Mouse (Mus musculus): ENCODE results near the gene Cc2d1b. TPM values are rescaled to one million over a fixed set of nuclear protein-coding genes. Genes with fewer than 3 reads are reported as not detected.

The Cc2d1b gene
- 10 to 100 TPM; 28.4 to 38.6 TPM for total RNA-seq (2021)
- long read RNA-seq, experiment 1, transcript Cc2d1b-201 (25 exons, 3,303 nt): major isoform, 24 of 37 reads
- long read RNA-seq, experiment 1, partial matches to known transcripts: 9 of 37 reads
- long read RNA-seq, experiment 1, other reads (novel, unspliced or antisense): 4 of 37 reads
- long read RNA-seq, experiment 2, transcript Cc2d1b-201 (25 exons, 3,303 nt): major isoform, 23 of 32 reads
- long read RNA-seq, experiment 2, partial matches to known transcripts: 3 of 32 reads
- long read RNA-seq, experiment 2, other reads (novel, unspliced or antisense): 6 of 32 reads

DNA sequence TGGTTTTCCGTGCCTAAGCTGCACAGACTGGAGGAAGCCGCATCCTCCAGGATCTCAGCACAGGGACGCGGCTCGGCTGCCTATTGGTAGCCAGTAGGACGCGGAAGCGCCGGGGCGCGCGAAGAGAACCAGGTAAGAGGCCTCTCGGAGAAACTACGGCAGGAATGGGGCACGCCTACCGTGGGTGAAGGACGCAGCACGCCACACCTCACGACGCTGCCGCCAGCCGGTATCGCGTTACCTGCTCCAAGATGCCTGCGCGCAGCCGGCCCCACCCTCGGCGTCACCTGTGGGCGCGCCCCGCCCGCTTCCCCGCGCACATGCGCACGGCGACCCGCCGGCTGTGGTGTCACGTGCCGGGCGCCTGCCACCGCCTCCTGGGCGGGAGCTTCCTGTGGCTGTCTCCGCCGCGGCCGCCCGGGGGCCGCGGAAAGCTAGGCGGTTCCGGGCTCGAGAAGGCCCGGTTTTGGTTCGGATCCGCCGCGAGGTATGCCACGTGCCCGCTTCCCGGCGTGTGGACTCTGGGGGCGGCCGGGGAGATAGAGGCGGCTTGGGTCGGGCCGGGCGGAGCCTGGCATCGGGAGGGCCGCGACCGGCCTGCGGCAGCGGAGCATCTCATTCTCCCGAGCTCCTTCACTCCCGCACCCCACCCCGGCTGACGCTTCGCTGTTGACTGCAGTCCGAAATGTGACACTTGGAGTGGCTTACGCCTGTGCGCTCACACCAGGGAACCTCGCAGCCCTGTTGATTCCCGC lies at the start of gene Cc2d1b:
Cc2d1b (plus strand) TSS at position 354 of the 755 bp plus-strand sequence.
- DNase-seq: peak; percentile 94

DNA sequence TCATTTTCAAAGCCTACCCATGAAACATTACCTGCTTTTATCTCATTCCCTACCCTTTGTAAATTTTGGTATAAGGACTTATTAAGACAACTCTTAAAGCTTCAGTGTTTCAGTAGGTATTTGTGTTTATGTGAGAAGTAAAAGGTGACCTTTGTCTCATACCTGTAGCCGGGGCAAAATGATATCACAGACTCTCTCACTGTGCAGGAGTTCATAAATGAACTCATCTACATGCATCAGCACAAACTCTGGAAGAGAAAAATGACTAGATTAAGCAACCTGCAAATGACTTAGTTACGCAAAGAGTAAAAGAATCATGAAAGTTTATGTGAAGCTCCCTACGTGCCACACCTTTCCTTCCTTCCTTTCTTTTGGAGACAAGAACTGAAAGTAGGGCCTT lies 47.1 kb upstream of the Cc2d1b start:
- DNase-seq: no peak

DNA sequence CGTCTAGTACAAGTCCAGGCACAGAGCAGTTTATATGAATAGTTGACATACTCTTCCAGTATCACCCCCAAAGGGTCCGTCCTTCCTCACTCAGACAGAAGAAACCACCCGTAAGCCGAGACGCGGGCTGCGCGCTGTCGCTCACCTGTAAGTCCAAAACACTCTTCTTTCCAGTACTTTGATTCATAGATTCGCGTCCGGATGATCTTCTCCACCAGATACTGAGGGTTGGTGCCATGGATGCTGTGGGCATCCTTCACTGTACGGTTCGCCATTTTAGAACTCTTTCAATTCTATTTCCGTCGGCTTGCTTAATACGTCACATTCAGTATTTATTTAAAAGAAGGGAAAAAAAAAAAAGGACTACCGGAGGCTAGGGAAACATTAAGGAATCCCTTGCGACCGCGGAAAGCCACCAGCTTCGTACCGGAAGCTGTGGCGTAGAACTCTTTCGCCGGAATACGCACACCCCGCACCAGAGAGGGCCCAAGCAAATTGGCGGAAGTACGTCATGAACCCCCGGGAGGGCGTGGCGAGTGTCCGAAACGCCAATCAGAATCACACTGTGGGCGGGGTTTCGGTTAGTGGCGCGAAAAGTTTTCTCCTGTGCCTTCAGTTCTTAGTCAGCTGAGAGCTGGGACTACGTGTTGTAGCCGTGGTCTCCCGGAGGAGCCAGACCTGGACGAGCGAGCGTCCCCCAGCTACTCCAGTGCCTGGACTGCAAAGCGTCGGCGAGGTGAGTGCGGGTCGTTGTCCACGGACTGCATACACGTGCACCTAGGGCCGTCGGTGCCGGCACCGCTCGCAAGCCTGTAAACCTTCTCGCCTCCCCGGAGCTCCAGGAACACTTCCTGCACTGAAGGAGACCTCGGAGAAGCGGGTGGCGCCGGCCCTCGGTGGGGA lies 40.6 kb upstream of the Cc2d1b start, which contains the start of the genes Prpf38a and Orc1:
Prpf38a (minus strand) TSS at position 497 of the 903 bp plus-strand sequence.
Orc1 (plus strand) TSS at position 584 of the 903 bp plus-strand sequence.
- DNase-seq: peak; percentile 99

DNA sequence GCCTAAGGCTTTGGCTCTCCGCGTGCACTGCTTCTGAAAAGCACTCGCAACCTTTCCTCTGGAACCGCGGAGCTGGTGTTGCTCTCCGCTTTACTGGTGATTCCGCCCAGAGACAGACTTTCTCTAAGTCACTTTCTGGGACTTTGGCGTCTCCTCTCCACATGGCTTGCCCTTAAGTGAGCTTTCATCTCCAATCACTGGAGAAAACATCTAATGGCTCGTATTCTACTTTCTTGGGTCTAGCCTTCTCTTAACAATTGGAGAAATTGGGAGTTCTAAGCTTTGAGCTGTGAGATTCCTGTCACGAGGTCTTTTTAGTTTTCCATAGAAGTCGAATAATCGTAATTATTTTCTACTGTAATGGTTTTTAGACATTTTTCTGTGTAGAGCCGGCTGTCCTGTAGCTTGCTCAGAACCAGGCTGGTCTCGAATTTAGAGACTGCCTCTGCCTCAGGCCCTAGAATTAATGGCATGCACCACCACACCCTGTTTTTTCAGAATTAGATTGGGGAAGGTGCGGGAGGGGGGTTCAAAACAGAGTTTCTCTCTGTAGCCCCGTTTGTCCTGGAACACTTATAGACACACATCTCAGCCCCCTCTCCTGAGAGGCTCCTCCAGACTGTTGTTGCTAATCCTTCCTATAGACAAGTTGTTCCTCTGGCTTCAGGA lies 39.9 kb upstream of the Cc2d1b start:
- no peak for DNase-seq

DNA sequence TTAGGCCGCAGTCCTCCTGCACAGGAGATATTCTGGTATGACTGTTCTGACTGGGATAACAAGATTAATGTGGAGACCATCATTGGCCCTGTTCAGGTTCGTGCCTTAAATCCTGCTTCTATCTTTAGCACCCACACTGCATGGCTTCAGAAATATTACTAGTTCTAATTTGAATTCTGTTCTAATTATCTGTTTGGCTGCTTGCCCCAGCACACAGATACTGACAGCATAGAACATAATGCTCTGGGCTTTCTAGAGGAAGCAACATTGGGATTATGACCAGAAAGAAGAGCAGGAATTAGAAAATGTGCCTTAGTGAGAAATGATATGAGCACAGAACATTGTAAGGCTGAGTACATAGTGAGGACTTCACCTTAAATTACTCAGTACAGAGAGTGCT lies 26.4 kb upstream of the Cc2d1b start:
- no peak for DNase-seq

DNA sequence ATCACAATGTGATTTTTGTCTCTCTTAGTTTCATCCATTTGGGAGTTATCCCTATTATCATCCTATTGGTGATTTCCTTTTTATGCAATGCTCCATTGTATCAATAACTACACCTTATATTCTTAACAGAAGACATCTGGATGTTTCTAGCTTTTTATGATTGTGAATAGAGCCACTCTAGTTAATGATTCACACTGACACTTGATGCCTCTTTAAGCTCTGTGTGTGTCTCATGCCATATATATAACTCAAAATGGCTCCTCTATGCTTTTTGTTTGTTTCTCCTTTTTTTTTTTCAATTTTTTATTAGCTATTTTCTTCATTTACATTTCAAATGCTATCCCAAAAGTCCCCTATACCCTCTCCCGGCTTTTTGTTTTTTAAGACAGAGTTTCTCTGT lies 24.0 kb upstream of the Cc2d1b start:
- DNase-seq: no peak

DNA sequence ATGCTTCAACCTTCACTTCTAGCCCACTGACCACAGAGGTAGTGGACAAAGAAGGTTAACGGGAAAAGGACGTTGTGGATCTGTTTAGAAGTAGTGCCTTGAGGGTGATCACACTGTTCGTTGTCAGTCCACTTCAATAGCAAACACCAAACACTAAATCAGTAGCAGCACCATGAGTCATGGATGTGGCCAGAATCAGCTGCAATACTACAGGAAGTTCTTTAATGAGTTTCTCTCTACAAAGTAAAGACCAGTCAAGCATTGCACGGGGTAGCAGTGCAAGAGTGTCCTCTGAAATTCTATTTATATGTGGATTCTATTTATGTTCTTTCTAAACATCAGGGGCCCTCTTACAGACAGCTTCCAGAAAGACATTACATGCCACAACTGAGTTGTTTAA lies 21.4 kb upstream of the Cc2d1b start:
- DNase-seq: no peak

DNA sequence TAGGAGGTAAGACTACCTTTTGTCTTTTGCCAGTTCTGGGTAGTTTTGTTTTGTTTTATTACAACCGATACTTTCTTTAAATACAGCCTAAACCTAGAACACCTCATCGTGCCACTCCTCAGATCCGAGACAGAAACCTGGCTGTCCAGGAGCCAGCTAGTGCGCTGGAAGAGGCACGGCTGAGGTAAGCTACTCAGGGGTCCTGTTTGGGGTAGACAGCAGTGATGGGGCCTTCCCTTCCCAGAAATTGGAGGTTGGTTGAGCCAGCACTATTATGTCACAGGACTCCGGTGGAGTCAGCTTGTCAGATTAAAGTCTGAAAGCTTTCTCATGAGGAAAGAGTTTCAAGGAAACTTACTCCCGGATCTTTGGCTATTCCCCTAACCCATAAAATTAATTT lies 17.9 kb upstream of the Cc2d1b start:
- no peak for DNase-seq

DNA sequence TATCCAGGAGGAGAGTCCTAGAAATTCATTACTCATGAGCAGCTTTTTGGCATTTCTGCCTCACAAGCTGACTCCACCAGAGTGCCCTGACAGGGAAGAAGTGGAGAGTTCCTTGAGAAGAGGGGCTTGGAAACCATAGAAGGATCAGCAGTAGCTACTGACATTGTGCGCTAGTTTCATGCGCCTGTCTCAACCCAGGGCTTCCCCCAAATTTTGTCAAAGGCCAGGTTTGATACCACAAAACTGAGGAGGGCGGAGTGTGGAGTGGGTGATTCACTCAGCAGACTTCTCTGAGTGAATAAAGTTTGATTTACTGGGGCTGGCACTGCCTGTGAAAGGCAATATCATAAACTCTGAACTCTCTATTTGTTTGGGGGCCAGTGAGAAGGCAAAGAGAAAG lies 11.1 kb upstream of the Cc2d1b start:
- no peak for DNase-seq

DNA sequence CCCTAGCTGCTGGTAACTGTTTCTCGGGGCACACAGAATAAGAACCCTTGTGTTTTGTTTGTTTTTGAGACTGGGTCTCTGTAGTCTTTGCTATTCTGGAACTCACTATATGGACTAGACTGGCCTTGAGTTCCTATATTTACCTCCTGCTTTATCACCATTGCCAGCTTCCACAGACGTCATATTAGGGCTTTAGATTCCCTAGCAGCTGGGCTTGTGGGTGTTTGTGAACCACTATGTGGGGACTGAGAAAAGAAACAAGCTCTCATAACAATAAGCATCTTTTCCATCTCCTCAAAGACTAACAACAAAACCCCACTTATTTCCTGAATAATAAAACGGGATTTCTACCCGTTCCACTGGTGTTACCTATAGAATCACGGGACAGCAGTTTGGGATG lies 8.8 kb upstream of the Cc2d1b start:
- DNase-seq: no peak

DNA sequence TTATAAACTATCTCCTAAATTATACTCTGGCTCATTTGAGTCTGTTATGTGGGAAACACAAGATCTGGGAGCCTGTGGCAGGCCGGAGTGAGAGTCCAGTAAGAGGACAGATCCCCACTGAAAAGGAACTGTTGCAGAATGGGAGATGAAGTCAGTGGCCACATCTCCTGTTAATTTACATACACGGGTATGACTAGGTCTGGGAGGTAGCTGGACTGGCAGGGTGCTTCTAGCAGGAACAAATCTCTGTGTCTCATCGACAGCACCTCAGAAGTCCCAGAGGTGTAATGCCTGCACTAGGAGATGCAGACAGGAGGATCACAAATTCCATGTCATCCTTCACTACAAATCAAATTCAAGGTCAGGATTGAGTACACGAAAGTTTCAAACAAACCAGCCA lies 1.2 kb upstream of the Cc2d1b start:
- DNase-seq: no peak

DNA sequence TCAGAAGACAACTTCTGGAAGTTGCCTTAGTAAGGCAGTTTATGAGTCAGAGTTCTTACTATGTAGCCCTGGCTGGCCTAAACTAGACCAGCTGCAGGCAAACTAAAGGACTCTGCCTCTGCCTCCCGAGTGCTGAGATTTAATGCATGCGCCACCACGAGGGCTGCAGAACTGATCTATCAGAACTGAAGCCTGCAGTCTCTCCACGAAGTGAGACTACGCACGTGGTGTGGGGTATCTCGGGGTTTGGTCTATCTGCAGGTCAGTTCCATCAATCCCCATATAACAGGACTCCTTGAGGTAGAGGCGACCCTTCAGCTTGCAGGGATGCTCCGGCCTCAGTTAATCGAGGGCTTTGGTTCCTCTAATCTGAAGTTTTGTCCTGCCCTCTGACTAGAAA lies 575 bp upstream of the Cc2d1b start:
- DNase-seq: peak; percentile 30

DNA sequence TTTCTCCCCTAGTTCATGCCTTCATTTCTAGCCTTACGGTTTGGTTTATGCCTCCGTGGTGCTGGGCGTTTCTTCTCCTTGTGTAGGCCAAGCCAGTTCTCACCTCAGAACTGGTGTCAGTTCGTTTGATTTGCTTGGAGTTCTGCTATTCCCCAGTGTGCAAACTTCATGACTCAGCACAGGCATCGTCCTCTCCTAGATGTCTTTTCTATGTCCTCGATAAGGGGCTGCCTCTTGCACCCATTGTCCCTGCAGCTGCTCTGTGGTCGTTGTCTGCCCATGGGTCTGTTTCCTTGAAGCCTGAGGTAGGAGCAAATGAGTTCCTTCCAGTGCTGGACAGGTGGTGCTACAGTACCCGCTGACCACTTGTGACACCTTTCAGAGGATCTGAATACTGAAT lies 796 bp downstream of the Cc2d1b start:
- no peak for DNase-seq

DNA sequence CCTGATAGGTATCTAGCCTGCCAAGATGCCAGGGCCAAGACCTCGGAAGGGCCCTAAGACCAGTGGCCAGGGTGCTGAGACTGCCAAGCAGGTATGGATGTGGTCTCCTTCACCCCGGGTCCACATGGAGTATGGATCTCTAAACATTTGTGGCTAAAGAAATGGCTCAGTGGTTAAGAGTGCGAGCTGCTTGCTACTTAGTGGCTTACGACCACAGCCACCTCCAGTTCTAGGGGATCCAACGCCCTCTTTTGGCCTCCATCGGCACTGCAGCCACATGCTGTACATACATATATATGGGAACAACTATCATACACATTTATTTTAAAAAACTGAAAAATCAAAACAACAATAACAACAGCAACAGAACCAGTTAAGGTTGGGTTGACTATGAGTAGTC lies 1.8 kb downstream of the Cc2d1b start:
- DNase-seq: no peak

DNA sequence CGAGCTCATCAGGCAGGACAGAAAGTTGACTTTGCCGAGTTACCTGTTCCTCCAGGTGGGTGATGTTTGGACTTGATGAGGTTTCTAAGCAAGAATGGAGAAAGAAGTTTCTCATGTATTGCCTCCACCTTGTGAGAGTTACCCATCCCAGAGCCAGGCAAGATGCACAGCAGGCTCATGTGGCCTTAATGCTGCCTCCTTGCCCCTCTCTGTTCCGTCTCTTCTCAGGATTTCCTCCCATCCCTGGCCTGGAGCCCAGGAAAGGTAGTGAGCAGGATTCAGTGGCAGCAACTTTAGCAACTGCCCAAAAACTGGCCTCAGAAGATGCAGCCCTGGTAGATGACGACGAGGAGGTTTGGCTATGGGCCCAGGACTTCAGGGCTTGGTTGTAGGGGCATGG lies 7.3 kb downstream of the Cc2d1b start:
- DNase-seq: no peak

DNA sequence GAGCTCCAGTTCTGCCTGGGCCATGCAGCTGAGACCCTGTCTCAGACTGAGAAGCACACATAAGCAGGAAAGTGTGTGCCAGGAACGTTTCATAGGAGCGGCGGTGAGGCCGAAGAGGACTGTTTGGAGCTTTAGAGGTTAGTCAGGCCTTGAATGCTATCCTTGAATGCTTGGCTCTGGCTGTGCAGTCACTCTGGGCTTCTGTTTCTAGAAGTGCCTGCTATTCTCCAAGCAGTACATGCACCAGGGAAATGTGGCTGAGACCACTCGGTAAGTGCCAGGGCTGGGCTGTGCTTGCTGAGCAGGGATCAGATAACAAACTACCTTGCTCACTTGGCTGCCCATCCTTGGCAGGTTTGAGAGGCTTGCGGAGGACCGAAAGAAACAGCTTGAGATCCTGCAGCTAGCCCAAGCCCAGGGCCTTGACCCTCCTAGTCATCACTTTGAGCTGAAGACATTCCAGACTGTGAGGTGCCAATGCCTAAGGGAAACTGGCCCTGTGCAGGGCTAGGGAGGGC lies 9.7 kb downstream of the Cc2d1b start:
- DNase-seq: peak; percentile 44

DNA sequence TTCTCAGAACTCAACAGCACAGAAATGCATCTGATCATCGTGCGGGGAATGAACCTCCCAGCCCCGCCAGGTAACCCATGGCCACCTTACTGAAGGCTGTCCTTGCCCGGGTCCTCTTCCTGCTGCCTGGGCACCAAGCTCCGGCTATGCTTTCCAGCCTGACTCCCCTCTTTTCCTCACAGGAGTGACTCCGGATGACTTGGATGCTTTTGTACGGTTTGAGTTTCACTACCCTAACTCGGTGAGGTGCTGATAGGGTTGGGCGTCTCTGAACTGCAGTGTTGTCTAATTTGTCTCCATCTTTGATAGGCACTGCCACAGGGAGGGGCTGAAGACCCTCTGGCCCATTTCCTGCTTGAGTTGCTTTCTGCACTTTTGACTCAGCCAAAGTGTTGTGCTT lies 10.4 kb downstream of the Cc2d1b start:
- no peak for DNase-seq

DNA sequence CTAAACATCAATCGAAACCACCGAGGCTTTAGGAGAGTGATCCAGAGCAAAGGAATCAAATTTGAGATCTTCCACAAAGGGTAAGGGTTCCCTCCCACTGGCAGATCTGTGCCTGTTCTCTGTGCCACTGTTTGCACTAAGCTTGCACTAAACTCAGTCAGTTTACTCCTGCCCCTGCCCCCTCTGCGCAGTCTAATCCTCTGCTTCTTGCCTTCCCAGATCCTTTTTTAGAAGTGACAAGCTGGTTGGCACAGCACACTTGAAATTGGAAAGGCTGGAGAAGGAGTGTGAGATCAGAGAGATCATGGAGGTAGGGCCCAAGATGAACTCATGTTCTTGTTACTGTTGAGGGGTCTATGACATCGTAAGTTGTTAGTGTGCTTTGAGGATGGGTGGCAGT lies 11.9 kb downstream of the Cc2d1b start:
- no peak for DNase-seq

DNA sequence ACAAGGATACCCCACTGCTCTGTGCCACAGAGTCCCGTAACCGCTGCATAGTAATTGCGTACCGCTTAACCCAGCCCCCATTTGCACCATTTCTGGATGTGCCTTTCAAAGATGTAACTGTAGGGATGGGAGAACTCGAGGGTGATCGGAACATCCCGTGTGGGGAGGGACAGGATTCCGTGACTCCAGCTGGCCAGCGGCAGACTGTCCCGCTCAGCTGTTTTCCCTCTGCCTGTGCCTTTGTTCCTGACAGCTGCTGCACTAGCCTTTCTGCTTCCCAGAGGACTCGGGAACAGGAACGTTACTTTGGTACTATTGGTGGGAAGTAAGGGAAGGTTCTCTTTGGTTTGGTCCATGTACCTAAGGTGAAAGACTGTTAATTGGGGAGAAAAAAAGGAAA lies 14.0 kb downstream of the Cc2d1b start:
- no peak for DNase-seq

DNA sequence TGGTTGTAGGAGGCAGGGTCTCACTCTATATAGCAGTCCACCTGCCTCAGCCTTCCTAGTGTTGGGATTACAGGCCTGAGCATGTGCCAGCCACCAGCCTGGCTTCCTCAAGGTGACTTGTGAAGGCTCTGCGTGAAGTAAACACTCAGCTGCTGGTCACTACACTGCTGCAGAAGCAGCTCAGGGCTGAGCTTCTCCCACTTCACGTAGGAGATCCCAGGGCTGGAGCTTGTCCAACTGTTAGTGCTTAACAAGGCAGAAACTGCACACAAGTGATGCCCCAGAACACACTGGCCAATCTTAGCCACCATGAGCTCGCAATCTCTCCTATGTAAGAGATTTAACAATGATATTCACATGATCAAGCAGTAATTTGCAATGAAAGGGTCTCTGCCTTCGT lies 15.0 kb downstream of the Cc2d1b start:
- no peak for DNase-seq

DNA sequence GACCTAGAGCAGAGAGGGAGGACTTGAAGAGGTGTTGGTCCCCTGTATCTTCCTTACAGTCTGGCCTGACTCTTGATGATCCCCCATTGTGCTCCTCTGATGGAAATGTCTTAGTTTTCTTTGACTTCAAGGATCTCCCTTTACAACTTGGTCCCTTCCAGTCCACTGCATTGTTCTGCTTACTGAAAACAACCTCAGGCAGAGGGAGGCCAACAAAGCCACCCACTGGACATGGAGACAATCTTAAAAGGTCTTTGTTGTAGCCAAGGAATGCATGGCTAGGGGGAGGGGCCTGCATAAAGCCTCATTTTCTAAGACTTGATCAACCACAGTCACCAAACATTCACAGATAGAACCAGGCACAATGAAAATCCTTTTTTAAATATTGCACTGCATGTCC lies 15.4 kb downstream of the Cc2d1b start:
- no peak for DNase-seq

DNA sequence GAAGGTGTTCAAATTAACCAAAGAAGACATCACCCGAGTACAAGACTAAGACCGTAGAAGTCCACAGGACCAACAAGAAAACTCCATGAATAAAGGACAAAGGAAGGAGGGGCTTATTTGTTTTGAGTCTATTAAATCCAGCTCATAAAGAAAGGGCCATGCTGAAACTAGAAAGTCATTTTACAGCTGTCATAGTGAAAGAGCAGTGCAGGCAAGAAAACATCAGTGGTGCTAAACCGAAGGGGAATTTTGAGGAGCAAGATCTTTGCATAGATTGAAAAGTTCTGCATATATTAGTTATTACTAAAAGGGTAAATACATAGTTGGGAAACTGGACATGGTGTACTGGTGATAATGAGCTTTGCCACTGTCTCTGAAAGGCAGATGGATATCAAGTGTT lies 18.0 kb downstream of the Cc2d1b start:
- DNase-seq: no peak

Measured in adrenal gland, postnatal 10 days (tissue).